Mouse (Mus musculus): ENCODE data around the gene Mrpl47. TPM values are rescaled to one million over a fixed set of nuclear protein-coding genes. Genes with fewer than 3 reads are reported as not detected.
"Not testable (repeated sequence)": the region's sequence is repeated elsewhere in the genome, so short reads cannot be mapped to it uniquely, and the experiment has no call there.

Gene Mrpl47
- polyA plus RNA-seq, 1 experiment from 2014 or later, result 27.6 TPM

DNA sequence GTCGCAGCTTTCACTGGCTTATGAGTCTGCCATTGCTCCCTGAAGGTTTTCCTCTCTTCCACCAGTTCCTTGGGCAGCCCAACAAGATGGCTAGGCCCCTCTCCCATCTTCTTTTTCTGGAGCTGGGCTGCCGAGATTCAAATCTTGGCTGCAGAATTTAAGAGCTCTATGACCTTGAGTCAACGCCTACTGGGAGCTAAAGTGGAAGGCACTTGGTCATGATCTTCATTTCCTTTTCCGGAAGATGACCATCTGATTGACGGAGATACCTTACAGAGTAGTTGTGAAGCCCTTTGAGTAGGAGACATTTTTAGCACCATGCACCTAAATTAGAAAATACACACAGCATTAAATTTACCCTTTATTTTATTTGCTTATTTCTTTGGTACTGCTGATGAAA, 1.1 kb upstream of the Mrpl47 start:
- H3K9me3 ChIP-seq, result no peaks in the 10 kb centered on the region
- no peak overlapping the region for H3K9ac ChIP-seq
- H3K4me1 ChIP-seq, result peaks cover 34% of the 10 kb centered on the region
- ATAC-seq (ENCODE audit: extremely low read depth, insufficient number of reproducible peaks, low FRiP score, low TSS enrichment), result no peak
- peaks cover 60% of the 10 kb centered on the region for H3K36me3 ChIP-seq
- peak overlapping the region; percentile 96; the same call in 1 of the 2 replicates for H3K4me3 ChIP-seq
- H3K27me3 ChIP-seq (replicated peaks), result no peaks in the 10 kb centered on the region
- WGBS, result 86% methylated on average over 5 of the region's 5 CpGs
- peak overlapping the region; percentile 85 for H3K4me2 ChIP-seq
- H3K27ac ChIP-seq (replicated peaks), result no peak overlapping the region

DNA sequence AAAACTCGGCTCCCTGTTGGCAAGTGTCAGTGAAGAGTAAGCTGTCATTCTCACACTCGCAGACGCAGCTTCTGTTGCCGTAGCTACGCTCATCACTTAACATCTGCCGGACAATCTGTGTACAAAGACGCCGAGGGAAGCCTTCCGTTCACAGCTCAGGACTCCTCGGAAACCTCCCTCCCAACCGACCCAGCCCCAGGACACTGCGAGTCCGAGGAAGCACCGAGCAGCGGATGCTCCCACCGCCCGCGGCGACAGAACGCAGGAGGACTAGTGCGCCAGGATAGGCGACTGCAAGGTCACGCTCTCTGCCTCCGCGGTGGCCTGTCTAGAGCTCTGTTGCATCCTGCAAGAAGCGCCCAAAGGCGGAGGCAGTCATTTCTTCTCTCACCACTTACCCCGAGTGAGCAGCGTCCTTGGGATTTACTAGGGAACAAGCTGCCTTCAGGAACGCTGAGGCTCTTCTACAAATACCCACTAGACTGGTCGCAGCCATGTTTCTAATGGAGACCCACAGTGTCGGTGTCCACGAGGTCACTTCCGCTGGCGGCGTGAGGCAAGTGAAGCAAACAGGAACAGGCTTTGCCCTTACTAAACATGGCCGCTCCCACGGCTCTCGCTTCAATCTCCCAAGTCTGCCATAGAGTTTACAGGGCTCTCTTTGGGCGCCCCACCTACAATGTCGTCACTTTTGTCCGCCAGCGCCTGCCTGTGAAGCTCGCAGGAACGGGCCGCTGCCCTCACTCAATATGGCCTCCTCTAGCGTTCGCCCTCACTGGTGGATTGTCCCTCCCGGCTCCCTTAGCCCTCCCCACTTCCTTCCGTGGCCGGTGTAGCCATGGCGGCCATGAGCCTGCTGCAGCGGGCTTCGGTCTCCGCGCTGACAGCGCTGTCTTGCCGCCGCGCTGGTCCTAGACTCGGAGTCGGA, 897 bp downstream of the Mrpl47 start, which contains the start of gene Ndufb5:
Gene Ndufb5, plus strand, starts transcription at position 747 of the 928 bp plus-strand sequence.
- WGBS, result under 1% methylated on average over 62 of the region's 62 CpGs
- peak within 1 kb of the TSS; percentile 85 for H3K4me2 ChIP-seq
- peak; percentile 88 for ATAC-seq (ENCODE audit: extremely low read depth, insufficient number of reproducible peaks, low FRiP score, low TSS enrichment)
- H3K4me3 ChIP-seq, result peak within 1 kb of the TSS; percentile 96
- no peaks in the 10 kb centered on the region for H3K9me3 ChIP-seq
- H3K9ac ChIP-seq, result peak within 1 kb of the TSS; percentile 95
- peaks cover 34% of the 10 kb centered on the region for H3K4me1 ChIP-seq
- peaks cover 60% of the 10 kb centered on the region for H3K36me3 ChIP-seq
- H3K27ac ChIP-seq (replicated peaks), result peak within 1 kb of the TSS; percentile 94
- H3K27me3 ChIP-seq (replicated peaks), result no peaks in the 10 kb centered on the region

DNA sequence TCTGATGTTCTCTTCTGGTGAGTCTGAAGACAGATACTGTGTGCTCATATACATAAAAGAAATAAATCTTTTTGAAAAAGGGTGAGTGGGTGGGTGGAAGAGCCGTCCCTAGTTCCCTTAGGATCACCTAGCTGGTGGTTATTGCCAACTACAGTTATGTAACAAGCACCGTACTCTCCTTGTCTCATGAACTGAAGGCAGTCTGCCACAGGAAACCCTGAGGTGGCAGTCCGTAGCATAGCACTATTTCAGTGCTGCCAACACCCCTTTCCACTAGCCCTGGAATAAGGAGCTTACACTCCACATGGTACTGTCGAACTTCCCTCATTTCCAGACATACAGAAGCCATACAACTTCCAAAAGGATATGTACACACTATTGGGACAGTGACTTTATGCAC, 9.5 kb downstream of the Mrpl47 start:
- ATAC-seq (ENCODE audit: extremely low read depth, insufficient number of reproducible peaks, low FRiP score, low TSS enrichment), result no peak
- Histone ChIP-seq H3K36me3 (peaks cover 96% of the 10 kb centered on the region), H3K4me2 (no peak overlapping the region), H3K4me1 (no peaks in the 10 kb centered on the region), H3K9ac (no peak overlapping the region), H3K27me3 (replicated peaks) (no peaks in the 10 kb centered on the region), H3K9me3 (peaks cover 4% of the 10 kb centered on the region), H3K27ac (replicated peaks) (no peak overlapping the region), H3K4me3 (no peak overlapping the region)
- WGBS, result 85% methylated on average over 4 of the region's 4 CpGs

DNA sequence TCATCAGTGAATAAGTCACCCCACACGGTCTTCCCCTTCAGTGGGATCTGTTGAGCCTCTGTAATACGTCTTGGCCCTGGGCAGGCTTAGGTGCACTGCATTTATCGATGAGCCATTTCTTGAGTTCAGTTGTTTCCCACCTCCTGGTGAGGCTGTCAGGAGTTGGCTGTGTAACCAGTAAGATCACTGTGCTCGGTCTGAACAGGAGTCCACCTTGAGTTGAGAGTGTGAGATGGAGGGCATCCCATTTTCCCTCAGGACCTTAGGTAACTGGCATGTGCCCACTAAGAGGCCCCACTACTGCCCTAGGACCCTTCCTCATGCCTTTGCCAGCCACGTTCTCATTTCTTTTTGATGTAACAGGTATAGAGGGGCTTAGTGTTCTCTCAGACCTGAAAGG, 11.5 kb downstream of the Mrpl47 start:
- Histone ChIP-seq H3K27me3 (replicated peaks) (no peaks in the 10 kb centered on the region), H3K4me1 (no peaks in the 10 kb centered on the region), H3K36me3 (peaks cover 97% of the 10 kb centered on the region), H3K27ac (replicated peaks) (no peak overlapping the region), H3K9ac (no peak overlapping the region), H3K9me3 (peaks cover 4% of the 10 kb centered on the region), H3K4me3 (no peak overlapping the region), H3K4me2 (no peak overlapping the region)
- no peak for ATAC-seq (ENCODE audit: extremely low read depth, insufficient number of reproducible peaks, low FRiP score, low TSS enrichment)
- WGBS, result 87% methylated on average over 5 of the region's 5 CpGs

DNA sequence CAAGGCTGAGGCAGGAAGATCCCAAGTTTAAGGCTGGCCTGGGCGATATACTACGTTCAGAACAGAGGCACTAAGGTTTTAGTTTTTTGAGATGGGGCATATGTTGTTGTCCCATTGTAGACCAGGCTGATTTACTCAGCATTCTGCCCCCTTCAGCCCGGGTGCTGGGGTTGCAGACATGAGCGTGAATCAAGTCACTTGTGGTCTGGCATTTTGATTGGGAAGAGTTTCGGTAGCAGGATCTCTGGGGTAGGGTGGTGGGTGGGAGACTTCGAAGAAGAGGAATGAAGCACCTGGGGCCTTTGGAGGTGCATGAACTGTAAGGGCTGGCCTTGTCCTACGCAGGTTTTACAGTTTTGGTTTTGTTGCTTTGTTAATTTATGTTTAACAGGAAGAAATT, 13.2 kb downstream of the Mrpl47 start:
- Histone ChIP-seq H3K9me3 (peaks cover 4% of the 10 kb centered on the region), H3K4me1 (no peaks in the 10 kb centered on the region), H3K9ac (no peak overlapping the region), H3K36me3 (peaks cover 96% of the 10 kb centered on the region), H3K4me2 (no peak overlapping the region), H3K27ac (replicated peaks) (no peak overlapping the region), H3K27me3 (replicated peaks) (no peaks in the 10 kb centered on the region), H3K4me3 (no peak overlapping the region)
- 93% methylated on average over 7 of the region's 7 CpGs for WGBS
- no peak for ATAC-seq (ENCODE audit: extremely low read depth, insufficient number of reproducible peaks, low FRiP score, low TSS enrichment)

DNA sequence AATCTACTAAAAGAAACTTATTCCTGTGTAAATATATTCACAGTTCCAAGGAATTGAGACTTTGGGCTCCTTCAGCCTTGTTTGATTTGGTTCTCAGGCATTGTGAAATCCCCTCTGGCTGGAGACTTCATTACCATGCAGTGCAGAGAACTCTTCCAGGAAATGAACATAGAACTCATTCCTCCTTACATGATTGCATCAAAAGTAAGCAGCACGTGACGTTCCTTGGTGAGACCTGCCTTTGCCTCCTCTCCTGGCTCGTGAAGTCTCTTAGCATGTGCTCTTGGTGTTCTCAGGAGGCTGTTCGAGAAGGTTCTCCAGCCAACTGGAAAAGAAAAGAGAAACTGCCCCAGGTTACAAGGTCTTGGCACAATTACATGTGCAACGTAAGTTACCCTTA, 19.1 kb downstream of the Mrpl47 start:
- Histone ChIP-seq H3K9ac (no peak overlapping the region), H3K36me3 (peaks cover 97% of the 10 kb centered on the region), H3K27me3 (replicated peaks) (no peaks in the 10 kb centered on the region), H3K4me3 (no peak overlapping the region), H3K4me2 (no peak overlapping the region), H3K4me1 (no peaks in the 10 kb centered on the region), H3K27ac (replicated peaks) (no peak overlapping the region), H3K9me3 (peaks cover under 1% of the 10 kb centered on the region; the same call in 1 of the 2 replicates)
- 94% methylated on average over 5 of the region's 5 CpGs for WGBS
- ATAC-seq (ENCODE audit: extremely low read depth, insufficient number of reproducible peaks, low FRiP score, low TSS enrichment), result no peak

DNA sequence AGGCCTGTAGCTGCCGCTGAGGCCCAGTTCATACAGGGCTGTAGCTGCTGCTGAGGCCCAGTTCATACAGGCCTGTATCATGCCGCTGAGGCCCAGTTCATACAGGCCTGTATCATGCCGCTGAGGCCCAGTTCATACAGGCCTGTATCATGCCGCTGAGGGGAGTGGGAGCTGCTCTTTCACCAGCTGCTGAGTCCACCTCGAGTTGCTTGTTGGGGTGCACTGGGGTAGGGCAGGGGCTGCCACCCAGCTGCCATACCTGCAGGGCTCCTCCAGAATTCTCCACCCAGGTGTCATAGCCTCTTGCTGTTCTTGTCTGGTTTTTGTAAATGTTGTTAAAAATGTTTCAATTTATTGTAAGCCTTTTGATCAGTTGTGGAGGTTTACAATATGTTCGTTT, 20.0 kb downstream of the Mrpl47 start:
- not testable (repeated sequence) for H3K4me1 ChIP-seq; H3K27me3 ChIP-seq (replicated peaks); H3K9ac ChIP-seq; H3K4me3 ChIP-seq; H3K9me3 ChIP-seq; H3K27ac ChIP-seq (replicated peaks); H3K4me2 ChIP-seq; ATAC-seq (ENCODE audit: extremely low read depth, insufficient number of reproducible peaks, low FRiP score, low TSS enrichment)
- peaks cover 97% of the 10 kb centered on the region for H3K36me3 ChIP-seq
- 89% methylated on average over 6 of the region's 6 CpGs for WGBS

DNA sequence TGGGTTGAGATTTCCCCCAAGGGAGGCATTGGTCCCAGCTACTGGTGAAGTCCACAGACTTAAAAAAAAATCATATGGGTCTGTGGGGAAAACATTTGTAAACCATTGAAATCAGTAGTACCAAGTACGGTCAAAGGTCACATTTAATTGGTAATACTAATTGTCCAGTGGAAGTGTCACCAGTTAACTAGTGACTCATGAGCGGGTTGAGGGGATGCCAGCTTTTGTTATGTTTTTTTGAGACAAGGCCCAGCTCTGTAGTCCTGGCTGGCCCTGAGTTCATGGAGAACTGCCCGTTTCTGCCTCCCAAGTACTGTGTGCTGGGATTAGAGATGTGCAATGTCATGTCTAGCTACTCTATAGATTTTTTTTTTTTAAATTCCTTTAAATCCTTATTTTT, 23.7 kb downstream of the Mrpl47 start:
- no peak for ATAC-seq (ENCODE audit: extremely low read depth, insufficient number of reproducible peaks, low FRiP score, low TSS enrichment)
- WGBS, result 89% methylated on average over 3 of the region's 3 CpGs
- Histone ChIP-seq H3K9ac (no peak overlapping the region), H3K9me3 (no peaks in the 10 kb centered on the region), H3K4me2 (no peak overlapping the region), H3K27ac (replicated peaks) (no peak overlapping the region), H3K27me3 (replicated peaks) (no peaks in the 10 kb centered on the region), H3K36me3 (peaks cover 71% of the 10 kb centered on the region), H3K4me3 (no peak overlapping the region), H3K4me1 (peaks cover 14% of the 10 kb centered on the region)

DNA sequence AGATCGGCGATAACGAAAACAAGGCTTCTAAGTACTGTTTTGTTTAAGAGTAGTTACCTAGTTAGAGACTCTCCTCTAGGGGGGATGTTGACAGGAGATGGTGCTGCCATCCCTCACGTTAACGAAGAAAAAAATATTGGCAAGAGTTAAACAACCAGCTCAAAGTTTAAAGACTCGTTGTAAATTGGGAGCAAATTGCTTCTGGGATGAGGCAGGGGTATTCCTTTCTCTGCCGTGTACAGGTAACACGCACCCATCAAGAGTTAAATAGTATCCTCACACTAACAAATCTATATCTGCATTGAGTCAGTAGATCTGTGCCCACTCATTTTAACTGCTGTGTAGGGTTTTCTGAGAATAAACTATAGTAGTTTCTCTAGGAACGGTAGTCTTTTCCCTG, 28.0 kb downstream of the Mrpl47 start:
- H3K4me2 ChIP-seq, result peak overlapping the region; percentile 83
- H3K27me3 ChIP-seq (replicated peaks), result no peaks in the 10 kb centered on the region
- no peak for ATAC-seq (ENCODE audit: extremely low read depth, insufficient number of reproducible peaks, low FRiP score, low TSS enrichment)
- peak overlapping the region; percentile 96 for H3K9ac ChIP-seq
- H3K4me3 ChIP-seq, result peak overlapping the region; percentile 98
- H3K4me1 ChIP-seq, result peaks cover 14% of the 10 kb centered on the region
- H3K9me3 ChIP-seq, result no peaks in the 10 kb centered on the region
- peak overlapping the region; percentile 90 for H3K27ac ChIP-seq (replicated peaks)
- peaks cover 29% of the 10 kb centered on the region for H3K36me3 ChIP-seq
- 10% methylated on average over 9 of the region's 9 CpGs for WGBS

DNA sequence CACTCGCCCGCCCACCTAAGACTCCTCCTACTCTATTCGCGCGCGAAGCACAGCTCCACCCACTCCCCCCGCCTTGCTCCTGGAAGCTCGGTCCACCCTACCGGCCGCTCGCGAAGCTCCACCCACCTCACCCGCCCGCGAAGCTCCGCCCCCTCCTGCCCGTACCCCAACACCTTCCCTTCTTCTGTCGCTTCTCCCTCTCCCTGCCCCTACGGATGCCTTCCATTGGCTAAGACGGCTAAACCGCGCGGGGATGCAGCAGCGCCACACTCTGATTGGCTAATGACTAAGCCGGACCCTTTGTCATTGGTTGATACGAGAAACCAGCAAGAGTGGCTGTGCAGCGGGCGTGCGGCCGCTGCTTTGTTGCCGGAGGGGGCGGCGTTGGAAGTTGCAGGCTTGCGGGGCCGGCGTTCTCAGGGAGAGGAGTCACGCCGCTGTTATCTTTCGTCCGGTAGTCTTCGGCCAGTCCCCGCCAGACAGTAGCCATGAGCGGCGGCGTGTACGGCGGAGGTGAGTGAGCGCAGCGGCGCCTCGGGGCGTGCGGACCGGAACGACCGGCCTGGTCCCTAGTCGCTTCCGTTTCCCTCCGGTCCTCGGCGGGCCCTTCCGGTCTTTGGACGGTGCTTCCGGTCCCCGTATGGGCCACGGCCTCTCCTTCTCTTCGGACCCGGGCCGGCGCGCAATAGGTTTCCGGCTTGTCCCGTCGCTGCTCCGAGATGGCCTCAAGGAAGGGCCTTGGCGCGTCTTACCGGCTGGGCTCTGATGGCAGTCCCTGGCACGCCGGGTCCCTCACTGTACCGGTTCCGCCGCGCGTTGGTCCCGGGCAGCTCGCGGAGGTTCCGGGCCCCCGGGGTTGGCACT, 28.8 kb downstream of the Mrpl47 start:
- Histone ChIP-seq H3K4me3 (peak overlapping the region; percentile 98), H3K9me3 (no peaks in the 10 kb centered on the region), H3K27me3 (replicated peaks) (no peaks in the 10 kb centered on the region), H3K27ac (replicated peaks) (peak overlapping the region; percentile 90), H3K4me1 (peaks cover 14% of the 10 kb centered on the region), H3K9ac (peak overlapping the region; percentile 96), H3K36me3 (peaks cover 21% of the 10 kb centered on the region), H3K4me2 (peak overlapping the region; percentile 83)
- ATAC-seq (ENCODE audit: extremely low read depth, insufficient number of reproducible peaks, low FRiP score, low TSS enrichment), result peak; percentile 99
- WGBS, result under 1% methylated on average over 89 of the region's 90 CpGs

DNA sequence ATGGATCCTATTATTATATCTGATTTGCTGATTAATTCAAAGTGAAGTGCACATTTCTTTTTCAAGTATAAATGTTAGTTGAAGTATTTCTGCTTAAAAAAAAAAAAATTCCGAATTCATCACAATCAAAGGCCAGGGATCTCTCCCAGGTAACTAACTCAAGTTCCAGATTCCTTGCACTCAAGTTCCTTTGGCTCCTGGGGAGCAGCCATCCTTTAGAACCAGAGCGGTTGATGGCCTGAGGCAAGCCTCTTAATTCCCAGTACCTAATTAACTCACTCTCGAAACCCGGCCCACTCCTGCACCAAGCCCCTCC, 29.4 kb downstream of the Mrpl47 start:
- Histone ChIP-seq H3K4me1 (peaks cover 14% of the 10 kb centered on the region), H3K9ac (peak overlapping the region; percentile 64; the same call in 1 of the 2 replicates), H3K36me3 (peaks cover 15% of the 10 kb centered on the region), H3K4me3 (peak overlapping the region; percentile 98), H3K27ac (replicated peaks) (0 out of 2 replicates have a peak overlapping the region, but pooled peaks have one; percentile 42), H3K4me2 (peak overlapping the region; percentile 83), H3K9me3 (no peaks in the 10 kb centered on the region), H3K27me3 (replicated peaks) (no peaks in the 10 kb centered on the region)
- under 1% methylated on average over 4 of the region's 4 CpGs for WGBS
- ATAC-seq (ENCODE audit: extremely low read depth, insufficient number of reproducible peaks, low FRiP score, low TSS enrichment), result no peak

Measured in heart, embryonic 13.5 days (tissue).